In genomic region chr5:83741913-83742312, GRCm38 (mm10) we compare ENCODE assay signal across 24 mouse cellular contexts.
DNase-seq lines count a peak whose midpoint lies in the region; ATAC-seq and TF ChIP-seq lines count a peak whose summit lies in the region.
"Had no signal": no experiment of that assay in that cellular context is flagged by ENCODE, and none has a peak within 500 bp of the region (broad histone marks: within the 10 kb centered on the region; RNA-seq: fewer than 3 reads in every experiment).

No protein-coding gene starts in this region.

- H3K27ac ChIP-seq in kidney, embryonic 15.5 days = no peak overlapping the region
- no peak overlapping the region for H3K27ac ChIP-seq in intestine, embryonic 15.5 days
- no peak overlapping the region for H3K27ac ChIP-seq in intestine, postnatal 0 days (ENCODE audit: low read depth, low read length)
- H3K27ac ChIP-seq: embryonic facial prominence, embryonic 10.5 days; embryonic facial prominence, embryonic 12.5 days had no signal

- H3K36me3 ChIP-seq in kidney, embryonic 15.5 days = no peaks in the 10 kb centered on the region
- no peaks in the 10 kb centered on the region for H3K36me3 ChIP-seq in intestine, embryonic 15.5 days
- no peaks in the 10 kb centered on the region for H3K36me3 ChIP-seq in intestine, postnatal 0 days (ENCODE audit: control insufficient read depth, insufficient read depth)
- H3K36me3 ChIP-seq: embryonic facial prominence, embryonic 10.5 days; embryonic facial prominence, embryonic 12.5 days; G1E had no signal

- H3K9me3 ChIP-seq in kidney, embryonic 15.5 days (replicated peaks) = no peaks in the 10 kb centered on the region
- no peaks in the 10 kb centered on the region for H3K9me3 ChIP-seq in intestine, embryonic 15.5 days
- H3K9me3 ChIP-seq in intestine, postnatal 0 days (ENCODE audit: control insufficient read depth) = no peaks in the 10 kb centered on the region
- H3K9me3 ChIP-seq: embryonic facial prominence, embryonic 10.5 days; embryonic facial prominence, embryonic 12.5 days; G1E had no signal

- no peak overlapping the region for H3K9ac ChIP-seq in kidney, embryonic 15.5 days
- H3K9ac ChIP-seq in intestine, embryonic 15.5 days = no peak overlapping the region
- H3K9ac ChIP-seq in intestine, postnatal 0 days (ENCODE audit: low read depth, low read length) = no peak overlapping the region
- H3K9ac ChIP-seq: embryonic facial prominence, embryonic 12.5 days had no signal

- 79% methylated on average over 3 of the region's 3 CpGs for WGBS in kidney, embryonic 15.5 days
- 64% methylated on average over 3 of the region's 3 CpGs for WGBS in intestine, embryonic 15.5 days
- 66% methylated on average over 3 of the region's 3 CpGs for WGBS in intestine, postnatal 0 days

- ATAC-seq in kidney, embryonic 15.5 days (replicated peaks; ENCODE audit: low FRiP score) = no peak
- peak; percentile 85 for ATAC-seq in intestine, embryonic 15.5 days
- peak; percentile 80 for ATAC-seq in intestine, postnatal 0 days
- ATAC-seq: activated CD4-positive, CD25-positive, alpha-beta regulatory T cell, adult 4 months; CD4-positive, CD25-positive, alpha-beta regulatory T cell, adult 4 months; forebrain, embryonic 14.5 days; Patski had no signal

- DNase-seq in kidney, adult 11 months = peak; percentile 19
- no peak for DNase-seq in kidney, postnatal 14 days
- DNase-seq in kidney, adult 8-10 months = peak; percentile 11 to 33
- no peak for DNase-seq in testis, postnatal 10 days (ENCODE audit: low spot score)
- DNase-seq: adrenal gland, adult 8-10 months; adrenal gland, postnatal 14 days; adrenal gland, postnatal 36 days; B cell, adult 2 months; cerebellum, adult 11-12 months; cerebellum, adult 2 months; cerebellum, adult 9-10 months; cerebellum, postnatal 10 days; cerebellum, postnatal 25 days had no signal

- no peak overlapping the region for H3K4me2 ChIP-seq in kidney, embryonic 15.5 days
- no peak overlapping the region for H3K4me2 ChIP-seq in intestine, embryonic 15.5 days (replicated peaks)
- H3K4me2 ChIP-seq in intestine, postnatal 0 days (replicated peaks; ENCODE audit: low read depth) = no peak overlapping the region
- H3K4me2 ChIP-seq: embryonic facial prominence, embryonic 12.5 days had no signal

- TF ChIP-seq CTCF in intestine, postnatal 0 days (IDR thresholded peaks at IDR 0.05; ENCODE audit: low read depth) = no peak

- no peak overlapping the region for H3K4me3 ChIP-seq in kidney, embryonic 15.5 days (replicated peaks)
- no peak overlapping the region for H3K4me3 ChIP-seq in intestine, embryonic 15.5 days (replicated peaks)
- H3K4me3 ChIP-seq in intestine, postnatal 0 days (ENCODE audit: low read depth, low read length) = no peak overlapping the region
- H3K4me3 ChIP-seq: embryonic facial prominence, embryonic 10.5 days; embryonic facial prominence, embryonic 12.5 days had no signal

- no peaks in the 10 kb centered on the region for H3K27me3 ChIP-seq in kidney, embryonic 15.5 days
- no peaks in the 10 kb centered on the region for H3K27me3 ChIP-seq in intestine, embryonic 15.5 days (replicated peaks)
- H3K27me3 ChIP-seq in intestine, postnatal 0 days (replicated peaks; ENCODE audit: control insufficient read depth, insufficient read depth, low read length) = no peaks in the 10 kb centered on the region
- H3K27me3 ChIP-seq: CH12.LX; embryonic facial prominence, embryonic 12.5 days; Patski had no signal

- no peaks in the 10 kb centered on the region for H3K4me1 ChIP-seq in kidney, embryonic 15.5 days
- no peaks in the 10 kb centered on the region for H3K4me1 ChIP-seq in intestine, embryonic 15.5 days (replicated peaks)
- H3K4me1 ChIP-seq in intestine, postnatal 0 days (replicated peaks; ENCODE audit: control insufficient read depth, insufficient read depth, low read length) = no peaks in the 10 kb centered on the region
- H3K4me1 ChIP-seq: embryonic facial prominence, embryonic 10.5 days; embryonic facial prominence, embryonic 12.5 days had no signal

Comparison
In these comparisons a context has a peak if more than half of its experiments do, and no peak if none do; other contexts are left out.
1. DNase-seq: peak in kidney, adult 11 months (single experiment) and kidney, adult 8-10 months (2 of 2); none in kidney, postnatal 14 days (single experiment) and testis, postnatal 10 days (single experiment).